Mouse (Mus musculus): ENCODE results near the gene Akr1b3. TPM values are rescaled to one million over a fixed set of nuclear protein-coding genes. Genes with fewer than 3 reads are reported as not detected.

Akr1b3 gene
- polyA plus RNA-seq (2015; fragmentation: Nextera tagmentation; extraction: Ambion mirVana): 122 and 123 TPM in 2 replicates

DNA sequence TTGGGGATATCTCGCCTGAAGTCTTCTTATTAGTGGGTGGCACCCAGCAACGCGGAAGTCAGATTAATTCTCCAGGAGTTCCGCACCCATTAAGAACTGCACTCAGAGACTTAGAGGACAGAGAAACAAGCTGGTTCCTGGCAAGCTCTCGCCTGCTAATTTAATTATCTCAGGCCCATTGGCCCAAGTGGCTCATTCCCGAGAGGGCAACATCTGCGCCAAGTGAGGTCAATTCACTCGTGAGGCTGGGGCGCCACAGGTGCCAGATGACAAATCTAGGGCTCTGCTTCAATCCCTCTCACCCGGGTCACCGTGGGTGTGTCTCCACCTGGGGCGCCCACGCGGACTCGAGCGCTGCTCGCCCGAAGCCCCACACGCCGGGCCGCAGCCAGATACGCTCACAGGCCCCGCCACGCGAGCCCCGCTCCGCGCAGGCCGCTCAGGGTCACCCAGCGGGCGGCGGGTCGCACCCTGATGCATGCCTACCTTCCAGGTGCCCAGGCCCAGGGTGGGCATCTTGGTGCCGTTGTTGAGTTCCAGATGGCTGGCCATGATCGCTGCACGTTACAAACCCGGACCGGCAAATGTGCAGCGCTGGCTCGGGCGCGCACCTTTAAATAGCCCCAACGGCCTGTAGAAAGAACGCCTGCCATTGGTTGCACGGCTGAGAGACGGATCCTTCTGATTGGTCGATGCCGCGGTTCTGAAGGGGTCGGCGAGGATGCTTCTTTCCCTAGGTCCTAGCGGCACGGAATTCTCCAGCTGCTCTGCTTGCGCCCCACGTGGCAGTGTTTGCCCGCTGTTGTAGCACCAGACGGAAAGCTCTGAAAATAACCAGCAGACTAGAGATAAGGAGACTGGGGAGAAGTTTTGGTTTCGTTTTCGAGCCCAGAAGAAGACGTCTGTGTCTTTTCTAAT lies at the start of gene Akr1b3:
TSS of gene Akr1b3 (minus strand) at position 625 of the 918 bp plus-strand sequence.
- H3K4me1 ChIP-seq (ENCODE audit: control insufficient read depth, insufficient read depth, low read depth, low read length): peaks cover 7% of the 10 kb centered on the region
- under 1% methylated on average over 60 of the region's 60 CpGs for WGBS

DNA sequence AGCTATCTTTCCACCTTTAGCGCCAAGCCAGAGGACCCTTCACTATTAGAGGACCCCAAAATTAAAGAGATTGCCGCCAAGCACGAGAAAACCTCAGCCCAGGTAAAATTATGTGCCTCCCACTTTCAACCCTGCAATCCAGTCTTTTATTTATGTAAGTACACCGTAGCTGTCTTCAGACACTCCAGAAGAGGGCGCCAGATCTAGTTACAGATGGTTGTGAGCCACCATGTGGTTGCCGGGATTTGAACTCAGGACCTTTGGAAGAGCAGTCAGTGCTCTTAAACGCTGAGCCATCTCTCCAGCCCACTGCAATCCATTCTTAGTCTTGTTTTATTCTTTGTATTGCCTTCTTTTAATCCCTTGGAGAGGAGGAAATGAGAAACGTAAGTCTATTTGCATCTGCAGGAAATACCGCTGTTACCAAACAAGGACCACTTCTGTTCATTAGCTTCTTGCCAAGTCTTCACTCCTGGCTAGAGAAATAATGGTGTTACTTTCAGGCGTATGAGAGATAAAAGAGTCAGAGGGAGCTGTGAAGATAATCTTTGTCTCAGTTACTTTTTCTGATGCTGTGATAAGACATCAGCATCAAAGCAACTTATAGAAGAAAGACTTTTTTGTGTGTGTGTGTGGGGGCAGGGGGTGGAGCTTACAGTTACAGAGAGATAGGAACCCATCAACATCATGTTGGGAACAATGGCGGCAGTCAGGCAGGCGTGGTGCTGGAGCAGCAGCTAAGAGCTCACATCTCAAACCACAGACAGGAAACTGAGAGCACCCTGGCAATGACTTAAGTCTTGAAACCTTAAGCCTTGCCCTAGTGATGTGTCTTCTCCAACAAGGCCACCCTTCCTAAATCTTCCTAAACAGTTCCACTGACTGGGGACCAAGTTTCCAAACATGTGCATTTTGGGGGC lies 47.2 kb upstream of the Akr1b3 start:
- H3K27ac ChIP-seq (ENCODE audit: low read depth, low read length): no peak overlapping the region
- no peaks in the 10 kb centered on the region for H3K9me3 ChIP-seq (ENCODE audit: control insufficient read depth, low read length)
- H3K4me2 ChIP-seq (ENCODE audit: low read length): no peak overlapping the region
- WGBS: 89% methylated on average over 12 of the region's 12 CpGs
- H3K4me3 ChIP-seq (ENCODE audit: low read length): no peak overlapping the region
- H3K9ac ChIP-seq (ENCODE audit: low read depth, low read length): no peak overlapping the region
- ATAC-seq: no peak
- H3K4me1 ChIP-seq (ENCODE audit: control insufficient read depth, insufficient read depth, low read depth, low read length): no peaks in the 10 kb centered on the region
- no peaks in the 10 kb centered on the region for H3K36me3 ChIP-seq (ENCODE audit: control insufficient read depth, insufficient read depth, low read length)
- H3K27me3 ChIP-seq (replicated peaks; ENCODE audit: control insufficient read depth, insufficient read depth, low read length): no peaks in the 10 kb centered on the region; the same call in 1 of the 2 replicates

More for the DNA sequence above, at the start of gene Akr1b3:
- Histone ChIP-seq H3K4me2 (ENCODE audit: low read length) (peak within 1 kb of the TSS; percentile 88), H3K9ac (ENCODE audit: low read depth, low read length) (peak within 1 kb of the TSS; percentile 80), H3K4me3 (ENCODE audit: low read length) (peak within 1 kb of the TSS; percentile 74), H3K27me3 (replicated peaks; ENCODE audit: control insufficient read depth, insufficient read depth, low read length) (no peaks in the 10 kb centered on the region; the same call in 1 of the 2 replicates), H3K27ac (ENCODE audit: low read depth, low read length) (peak within 1 kb of the TSS; percentile 56), H3K36me3 (ENCODE audit: control insufficient read depth, insufficient read depth, low read length) (no peaks in the 10 kb centered on the region), H3K9me3 (ENCODE audit: control insufficient read depth, low read length) (no peaks in the 10 kb centered on the region)
- peak; percentile 100 for ATAC-seq

DNA sequence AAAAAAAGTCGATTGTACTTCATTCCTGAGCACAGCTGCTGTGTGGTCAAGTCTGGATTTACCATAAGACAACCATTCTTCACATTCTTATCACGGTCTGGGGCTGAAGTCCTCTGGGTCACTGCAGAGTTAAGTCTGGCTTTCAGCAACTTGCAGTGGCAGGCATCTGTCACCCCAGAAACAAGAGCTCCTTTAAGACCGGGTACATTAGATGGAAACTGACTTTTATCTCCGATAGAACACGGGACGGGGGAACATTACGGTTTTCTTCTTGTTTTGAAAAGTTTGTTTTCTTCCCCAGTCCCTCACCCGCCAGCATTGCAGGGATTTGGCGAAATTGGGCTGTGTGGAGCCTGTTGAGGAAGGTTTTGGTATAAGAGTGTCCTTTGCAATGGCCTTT lies 38.6 kb upstream of the Akr1b3 start:
- Histone ChIP-seq H3K27ac (ENCODE audit: low read depth, low read length) (no peak overlapping the region), H3K4me1 (ENCODE audit: control insufficient read depth, insufficient read depth, low read depth, low read length) (0 out of 2 replicates have a peak, but pooled peaks cover 2% of the 10 kb centered on the region), H3K4me3 (ENCODE audit: low read length) (no peak overlapping the region), H3K9ac (ENCODE audit: low read depth, low read length) (no peak overlapping the region), H3K4me2 (ENCODE audit: low read length) (no peak overlapping the region), H3K36me3 (ENCODE audit: control insufficient read depth, insufficient read depth, low read length) (no peaks in the 10 kb centered on the region), H3K9me3 (ENCODE audit: control insufficient read depth, low read length) (no peaks in the 10 kb centered on the region), H3K27me3 (replicated peaks; ENCODE audit: control insufficient read depth, insufficient read depth, low read length) (no peaks in the 10 kb centered on the region; the same call in 1 of the 2 replicates)
- WGBS: 90% methylated on average over 9 of the region's 9 CpGs
- ATAC-seq: no peak

DNA sequence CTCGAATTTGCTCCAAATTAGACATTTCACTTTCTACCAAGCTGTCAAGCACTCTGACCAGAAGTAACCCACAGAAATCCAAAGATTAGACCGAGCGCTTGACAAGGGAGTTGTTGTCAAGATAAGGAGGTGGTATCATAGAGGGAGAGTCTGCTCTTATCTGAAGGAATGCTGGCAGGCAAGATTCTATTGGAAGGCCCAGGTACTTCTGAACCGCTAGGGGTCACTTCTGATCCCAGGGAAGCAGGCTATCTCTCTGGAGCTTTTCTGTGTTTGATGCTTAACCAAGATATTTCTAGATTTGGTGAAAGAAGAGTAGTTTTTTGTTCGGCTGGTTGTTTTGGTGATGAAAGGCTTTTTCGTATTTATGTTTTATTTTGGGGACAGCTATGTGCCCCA lies 38.1 kb upstream of the Akr1b3 start:
- Histone ChIP-seq H3K27me3 (replicated peaks; ENCODE audit: control insufficient read depth, insufficient read depth, low read length) (no peaks in the 10 kb centered on the region; the same call in 1 of the 2 replicates), H3K4me3 (ENCODE audit: low read length) (no peak overlapping the region), H3K9me3 (ENCODE audit: control insufficient read depth, low read length) (no peaks in the 10 kb centered on the region), H3K36me3 (ENCODE audit: control insufficient read depth, insufficient read depth, low read length) (no peaks in the 10 kb centered on the region), H3K27ac (ENCODE audit: low read depth, low read length) (no peak overlapping the region), H3K4me1 (ENCODE audit: control insufficient read depth, insufficient read depth, low read depth, low read length) (0 out of 2 replicates have a peak, but pooled peaks cover 2% of the 10 kb centered on the region), H3K4me2 (ENCODE audit: low read length) (no peak overlapping the region), H3K9ac (ENCODE audit: low read depth, low read length) (no peak overlapping the region)
- 83% methylated on average over 6 of the region's 6 CpGs for WGBS
- ATAC-seq: no peak

DNA sequence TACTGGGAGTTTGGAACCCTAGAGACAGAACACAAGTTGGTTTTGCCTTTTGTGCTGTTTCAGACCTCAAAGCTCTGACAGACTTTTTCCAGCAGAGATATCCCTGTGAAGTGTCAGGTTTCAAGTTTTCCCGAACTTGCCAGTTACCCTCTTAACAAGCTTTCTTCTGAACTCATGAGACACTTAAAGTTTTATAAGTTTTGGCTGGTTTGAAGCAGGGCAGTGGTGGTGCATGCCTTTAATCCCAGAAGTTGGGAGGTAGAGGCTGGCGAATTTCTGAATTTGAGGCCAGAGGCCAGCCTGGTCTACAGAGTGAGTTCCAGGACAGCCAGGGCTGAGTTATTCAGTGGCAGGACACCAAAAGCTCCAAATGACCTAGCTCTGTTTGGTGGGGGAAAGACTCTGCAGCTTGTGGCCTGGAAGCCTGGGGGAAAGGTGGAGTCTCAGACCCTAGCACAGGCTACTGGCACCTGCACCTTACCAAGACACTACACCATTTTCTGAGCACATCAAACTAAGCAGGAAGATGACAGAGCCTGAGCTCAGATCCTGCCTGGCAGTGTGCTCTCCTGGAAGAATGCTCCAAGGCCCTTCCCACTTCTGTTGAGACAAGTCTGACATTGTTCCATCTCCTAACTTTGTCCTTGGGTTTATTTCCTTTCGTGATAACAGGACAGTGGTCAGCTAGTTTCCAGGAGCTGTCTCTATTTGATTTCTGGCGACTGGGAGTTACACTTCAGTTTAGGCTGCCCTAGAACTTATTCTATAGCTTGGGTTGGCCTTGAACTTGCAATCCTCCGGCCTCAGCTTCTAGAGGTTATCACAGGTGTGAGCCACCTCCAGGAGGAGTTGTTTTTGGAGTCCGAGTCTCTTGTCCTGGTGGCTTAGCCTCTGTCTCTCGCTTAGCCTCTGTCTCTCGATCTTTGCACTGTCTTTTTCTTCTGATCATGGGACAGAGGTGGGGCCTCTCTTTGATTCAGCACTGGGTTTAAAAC lies 37.4 kb upstream of the Akr1b3 start:
- whole genome bisulfite sequencing: 78% methylated on average over 8 of the region's 8 CpGs
- peak overlapping the region; percentile 51 for H3K4me2 ChIP-seq (ENCODE audit: low read length)
- H3K4me3 ChIP-seq (ENCODE audit: low read length): no peak overlapping the region

DNA sequence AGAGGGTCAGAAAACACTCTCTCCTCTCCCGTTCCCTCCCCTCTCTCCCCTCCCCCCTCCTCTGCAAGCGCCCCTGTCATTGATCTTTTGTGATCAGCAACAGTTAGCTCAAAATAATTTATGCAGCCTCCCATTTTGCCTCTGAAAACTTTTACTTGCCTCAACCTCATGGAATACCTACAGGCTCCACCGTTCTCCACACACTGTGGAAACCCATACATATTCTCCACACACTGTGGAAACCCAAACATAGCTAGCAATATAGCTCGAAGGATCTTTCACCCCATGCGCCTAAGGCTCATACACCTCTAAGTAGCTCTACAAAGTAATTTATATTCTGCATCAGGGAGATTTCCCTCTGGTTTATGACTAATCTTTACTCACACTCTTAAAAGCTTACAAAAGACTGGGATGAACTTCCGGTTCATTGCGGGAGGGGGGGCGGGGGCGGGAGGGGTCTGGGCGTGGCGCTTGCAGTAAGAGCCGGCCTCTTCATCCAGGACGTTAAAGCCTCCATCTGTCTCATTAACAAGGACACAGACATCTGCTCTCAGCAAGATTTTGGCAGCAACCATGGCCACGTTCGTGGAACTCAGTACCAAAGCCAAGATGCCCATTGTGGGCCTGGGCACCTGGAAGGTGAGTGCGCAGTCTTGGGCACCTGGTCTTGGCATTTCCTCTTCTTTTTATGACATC lies 36.5 kb upstream of the Akr1b3 start, which contains the start of gene Akr1b8:
TSS of gene Akr1b8 (plus strand) at position 462 of the 696 bp plus-strand sequence.
- peak; percentile 81 for ATAC-seq
- no peaks in the 10 kb centered on the region for H3K9me3 ChIP-seq (ENCODE audit: control insufficient read depth, low read length)
- no peaks in the 10 kb centered on the region for H3K27me3 ChIP-seq (replicated peaks; ENCODE audit: control insufficient read depth, insufficient read depth, low read length)
- H3K4me3 ChIP-seq (ENCODE audit: low read length): peak within 1 kb of the TSS; percentile 29
- no peak within 1 kb of the TSS for H3K27ac ChIP-seq (ENCODE audit: low read depth, low read length)
- 0 out of 2 replicates have a peak within 1 kb of the TSS, but pooled peaks have one; percentile 17 for H3K9ac ChIP-seq (ENCODE audit: low read depth, low read length)
- 0 out of 2 replicates have a peak, but pooled peaks cover 2% of the 10 kb centered on the region for H3K4me1 ChIP-seq (ENCODE audit: control insufficient read depth, insufficient read depth, low read depth, low read length)
- H3K4me2 ChIP-seq (ENCODE audit: low read length): peak within 1 kb of the TSS; percentile 51
- 7% methylated on average over 16 of the region's 16 CpGs for WGBS
- no peaks in the 10 kb centered on the region for H3K36me3 ChIP-seq (ENCODE audit: control insufficient read depth, insufficient read depth, low read length)

More for the DNA sequence above, 37.4 kb upstream of the Akr1b3 start:
- Histone ChIP-seq H3K36me3 (ENCODE audit: control insufficient read depth, insufficient read depth, low read length) (no peaks in the 10 kb centered on the region), H3K27me3 (replicated peaks; ENCODE audit: control insufficient read depth, insufficient read depth, low read length) (no peaks in the 10 kb centered on the region), H3K4me1 (ENCODE audit: control insufficient read depth, insufficient read depth, low read depth, low read length) (0 out of 2 replicates have a peak, but pooled peaks cover 2% of the 10 kb centered on the region), H3K27ac (ENCODE audit: low read depth, low read length) (no peak overlapping the region), H3K9me3 (ENCODE audit: control insufficient read depth, low read length) (no peaks in the 10 kb centered on the region), H3K9ac (ENCODE audit: low read depth, low read length) (no peak overlapping the region)
- no peak for ATAC-seq

DNA sequence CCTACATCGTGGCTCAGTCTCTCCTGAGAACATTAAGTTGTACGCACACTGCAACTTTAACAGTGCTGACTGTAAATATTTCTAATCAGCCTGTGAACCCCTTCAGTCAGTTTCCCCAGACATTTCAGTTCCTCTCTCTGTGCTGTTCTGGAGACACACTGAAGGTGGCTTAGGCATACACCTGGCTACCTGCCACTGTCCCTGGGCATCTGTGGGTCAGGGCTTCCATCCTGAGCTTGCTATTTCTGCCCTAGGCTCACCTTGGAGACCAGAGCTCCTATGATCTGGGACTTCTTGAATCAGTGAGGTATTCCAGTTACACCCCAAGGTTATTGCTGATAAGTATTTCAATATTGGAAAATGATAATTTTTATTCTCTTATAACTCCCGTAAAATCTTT lies 35.1 kb upstream of the Akr1b3 start:
- no peak overlapping the region for H3K4me2 ChIP-seq (ENCODE audit: low read length)
- WGBS: 91% methylated on average over 3 of the region's 3 CpGs
- H3K27ac ChIP-seq (ENCODE audit: low read depth, low read length): no peak overlapping the region
- no peaks in the 10 kb centered on the region for H3K36me3 ChIP-seq (ENCODE audit: control insufficient read depth, insufficient read depth, low read length)
- no peak overlapping the region for H3K9ac ChIP-seq (ENCODE audit: low read depth, low read length)
- H3K9me3 ChIP-seq (ENCODE audit: control insufficient read depth, low read length): no peaks in the 10 kb centered on the region
- H3K4me1 ChIP-seq (ENCODE audit: control insufficient read depth, insufficient read depth, low read depth, low read length): 0 out of 2 replicates have a peak, but pooled peaks cover 2% of the 10 kb centered on the region
- H3K4me3 ChIP-seq (ENCODE audit: low read length): no peak overlapping the region
- ATAC-seq: no peak
- H3K27me3 ChIP-seq (replicated peaks; ENCODE audit: control insufficient read depth, insufficient read depth, low read length): no peaks in the 10 kb centered on the region
